Mouse (Mus musculus) kidney, adult 2 months (tissue): ENCODE data around the gene Vgll4. TPM values are rescaled to one million over a fixed set of nuclear protein-coding genes. Genes with fewer than 3 reads are reported as not detected.

Experiments used
- DNase-seq: peaks from one replicate; pipeline ENCODE4 v3.0.0; 2021
- H3K27ac ChIP-seq: fragments of 200-500 bp; 2 replicates; pipeline ENCODE4 v1.5.1; 2012; ENCODE audit warnings: low read depth, low read length, control low read depth, inconsistent platforms; ENCODE audit not compliant: insufficient read depth
- H3K27me3 ChIP-seq: fragments of 200-500 bp; replicated peaks from 2 replicates; pipeline ENCODE4 v1.6.1; 2012; ENCODE audit warnings: mild to moderate bottlenecking, moderate library complexity, low read length, inconsistent platforms; ENCODE audit not compliant: control insufficient read depth, insufficient read depth
- H3K36me3 ChIP-seq: fragments of 200-500 bp; 2 replicates; pipeline ENCODE4 v1.6.1; 2012; ENCODE audit warnings: mild to moderate bottlenecking, moderate library complexity, low read length, inconsistent platforms; ENCODE audit not compliant: control insufficient read depth, insufficient read depth
- H3K4me1 ChIP-seq: fragments of 200-500 bp; 2 replicates; pipeline ENCODE4 v1.6.1; 2011; ENCODE audit warnings: low read length; ENCODE audit not compliant: control insufficient read depth, insufficient read depth
- H3K4me3 ChIP-seq: fragments of 200-500 bp; 2 replicates; pipeline ENCODE4 v1.5.1; 2011; ENCODE audit warnings: mild to moderate bottlenecking, low read depth, low read length, control low read depth; ENCODE audit not compliant: insufficient read depth
- CTCF ChIP-seq: fragments of 200-500 bp; conservative IDR thresholded peaks from 2 replicates; pipeline ENCODE4 v1.5.1; 2011; ENCODE audit warnings: low read depth, mild to moderate bottlenecking, control low read depth, low read length, moderate library complexity, mixed read lengths; ENCODE audit not compliant: insufficient read depth, insufficient read length
- POLR2A ChIP-seq: fragments of 200-500 bp; IDR thresholded peaks from one replicate; pipeline ENCODE4 v1.6.1; 2011; ENCODE audit warnings: low read depth, low read length, control low read depth
- WGBS: fragments of 180-500 bp; shearing (Covaris S2); methylation state at CpG from one replicate; pipeline ENCODE4 v1.1.7; 2018; 5-methylcytosine and 5-hydroxymethylcytosine counted together
- polyA plus RNA-seq: library from polyadenylated mRNA; depleted of rRNA; stranded (reverse); fragments of >200 nt; gene quantifications from 2 replicates; pipeline ENCODE4 v1.2.3, GENCODE M21; 2012

The Vgll4 gene
- polyA plus RNA-seq, 1 experiment, result 60.5 TPM

GRCm38 (mm10) chr6:114876546-114876945 lies 93.2 kb downstream of the Vgll4 start:
- peak overlapping the region; percentile 99 for H3K27ac ChIP-seq
- DNase-seq, result peak; percentile 85

DNA sequence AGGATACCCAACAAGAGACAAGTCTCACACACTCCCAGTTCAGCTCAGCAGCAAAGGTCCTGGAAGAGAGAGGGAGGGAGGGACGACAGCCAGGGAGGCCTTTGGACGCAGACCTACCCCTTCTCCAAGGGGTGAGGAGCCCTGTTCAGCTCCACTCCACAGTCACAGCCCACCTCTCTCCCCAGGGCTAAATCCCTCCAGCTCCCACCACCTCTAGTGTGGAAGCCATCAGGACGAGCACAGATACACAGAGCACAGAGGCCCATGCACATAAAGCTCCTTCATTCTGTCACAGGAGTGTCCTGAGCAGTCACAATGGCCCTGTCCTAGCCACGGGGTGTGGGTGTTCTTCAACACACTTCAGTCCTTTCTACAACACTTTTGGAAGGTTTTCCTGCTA lies 93.8 kb downstream of the Vgll4 start:
- no peak for TF ChIP-seq POLR2A
- no peak for TF ChIP-seq CTCF
- Histone ChIP-seq H3K27me3 (no peaks in the 10 kb centered on the region), H3K36me3 (no peaks in the 10 kb centered on the region), H3K4me1 (peaks cover 72% of the 10 kb centered on the region), H3K27ac (peak overlapping the region; percentile 99), H3K4me3 (no peak overlapping the region)
- 15% methylated on average over 4 of the region's 4 CpGs for WGBS
- DNase-seq, result no peak

More at GRCm38 (mm10) chr6:114876546-114876945, 93.2 kb downstream of the Vgll4 start:
- 15% methylated on average over 6 of the region's 6 CpGs for WGBS
- no peaks in the 10 kb centered on the region for H3K36me3 ChIP-seq
- no peaks in the 10 kb centered on the region for H3K27me3 ChIP-seq
- TF ChIP-seq POLR2A, result no peak
- TF ChIP-seq CTCF, result no peak
- no peak overlapping the region for H3K4me3 ChIP-seq
- peaks cover 74% of the 10 kb centered on the region for H3K4me1 ChIP-seq

- Histone ChIP-seq H3K36me3 (no peaks in the 10 kb centered on the region), H3K27me3 (no peaks in the 10 kb centered on the region), H3K4me3 (peak overlapping the region; percentile 64), H3K4me1 (peaks cover 67% of the 10 kb centered on the region), H3K27ac (peak overlapping the region; percentile 99)
- under 1% methylated on average over 18 of the region's 18 CpGs for WGBS
- no peak for TF ChIP-seq POLR2A
- no peak for TF ChIP-seq CTCF
- DNase-seq, result peak; percentile 99
Measured at GRCm38 (mm10) chr6:114875018-114875558, 94.7 kb downstream of the Vgll4 start.

GRCm38 (mm10) chr6:114874138-114874928 lies 95.5 kb downstream of the Vgll4 start:
- 3% methylated on average over 19 of the region's 19 CpGs for WGBS
- Histone ChIP-seq H3K36me3 (no peaks in the 10 kb centered on the region), H3K4me1 (peaks cover 66% of the 10 kb centered on the region), H3K27me3 (no peaks in the 10 kb centered on the region), H3K27ac (peak overlapping the region; percentile 99), H3K4me3 (peak overlapping the region; percentile 64)
- TF ChIP-seq POLR2A, result peak; percentile 16
- no peak for TF ChIP-seq CTCF
- DNase-seq, result peak; percentile 75

GRCm38 (mm10) chr6:114873808-114874137 lies 96.0 kb downstream of the Vgll4 start:
- Histone ChIP-seq H3K4me1 (peaks cover 66% of the 10 kb centered on the region), H3K27me3 (no peaks in the 10 kb centered on the region), H3K27ac (peak overlapping the region; percentile 99), H3K4me3 (peak overlapping the region; percentile 64), H3K36me3 (no peaks in the 10 kb centered on the region)
- DNase-seq, result peak; percentile 51
- no peak for TF ChIP-seq CTCF
- no peak for TF ChIP-seq POLR2A
- WGBS, result 25% methylated on average over 3 of the region's 3 CpGs

GRCm38 (mm10) chr6:114871010-114871660 lies 98.7 kb downstream of the Vgll4 start:
- Histone ChIP-seq H3K4me1 (peaks cover 50% of the 10 kb centered on the region), H3K27ac (no peak overlapping the region), H3K27me3 (no peaks in the 10 kb centered on the region), H3K4me3 (no peak overlapping the region), H3K36me3 (no peaks in the 10 kb centered on the region)
- no peak for TF ChIP-seq POLR2A
- TF ChIP-seq CTCF, result no peak
- WGBS, result 86% methylated on average over 14 of the region's 14 CpGs
- no peak for DNase-seq

- Histone ChIP-seq H3K4me3 (no peak overlapping the region), H3K27me3 (no peaks in the 10 kb centered on the region), H3K4me1 (peaks cover 43% of the 10 kb centered on the region), H3K36me3 (no peaks in the 10 kb centered on the region), H3K27ac (no peak overlapping the region)
- DNase-seq, result no peak
- no peak for TF ChIP-seq CTCF
- TF ChIP-seq POLR2A, result no peak
- WGBS, result 66% methylated on average over 6 of the region's 6 CpGs
Measured at GRCm38 (mm10) chr6:114869501-114870076, 100.2 kb downstream of the Vgll4 start.
